Mouse (Mus musculus): ENCODE results near the gene Ankrd34a.

DNA sequence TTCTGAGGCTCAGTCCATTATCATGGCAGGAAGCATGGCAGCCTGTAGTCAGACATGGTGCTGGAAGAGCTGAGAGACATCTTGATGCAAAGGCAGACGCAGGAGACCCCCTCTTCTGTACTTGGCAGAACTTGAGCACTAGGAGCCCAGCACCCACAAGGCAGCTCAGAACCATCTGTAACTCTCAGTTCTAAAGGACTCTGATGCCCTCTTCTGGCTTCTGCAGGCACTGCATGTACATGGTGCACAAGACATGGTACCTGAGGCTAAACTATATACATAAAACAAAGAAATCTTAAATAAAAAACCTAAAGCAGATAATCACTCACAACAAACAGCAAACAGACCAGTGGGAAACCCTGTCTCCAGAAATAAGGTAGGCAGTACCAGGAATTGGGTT is 42.8 kb downstream of the Ankrd34a start:
- TF ChIP-seq CTCF (IDR thresholded peaks at IDR 0.05; ENCODE audit: insufficient read depth, low read depth, low read length) (no peak), POLR2A (IDR thresholded peaks at IDR 0.05; ENCODE audit: insufficient read depth, low read depth, low read length) (no peak)

All from olfactory bulb, adult 2 months (tissue).